Mouse (Mus musculus) lung, adult 2 months (tissue): ENCODE measurements around the gene Cxcr6. TPM values are rescaled to one million over a fixed set of nuclear protein-coding genes. Genes with fewer than 3 reads are reported as not detected.
"Not testable (repeated sequence)": the region's sequence is repeated elsewhere in the genome, so short reads cannot be mapped to it uniquely, and the experiment has no call there.

Source experiments
- DNase-seq: peaks from one replicate; pipeline ENCODE4 v3.0.0; 2022
- H3K4me1 ChIP-seq: fragments of 200-500 bp; 2 replicates; pipeline ENCODE4 v1.6.1; 2011; ENCODE audit warnings: low read length; ENCODE audit not compliant: control insufficient read depth, insufficient read depth
- H3K4me3 ChIP-seq: fragments of 200-500 bp; replicated peaks from 2 replicates; pipeline ENCODE3; 2011; ENCODE audit warnings: low read depth, mild to moderate bottlenecking, control low read depth, low read length; ENCODE audit errors: extremely low read depth
- CTCF ChIP-seq: fragments of 200-500 bp; IDR thresholded peaks from 2 replicates; pipeline ENCODE4 v1.5.1; 2011; ENCODE audit warnings: mild to moderate bottlenecking, low read length, control low read depth; ENCODE audit not compliant: insufficient read depth
- POLR2A ChIP-seq: fragments of 200-500 bp; IDR thresholded peaks from 2 replicates; pipeline ENCODE4 v1.6.1; 2011; ENCODE audit warnings: low read depth, mild to moderate bottlenecking, control low read depth, low read length, borderline replicate concordance; ENCODE audit errors: extremely low read depth
- WGBS: fragments of 180-500 bp; shearing (Covaris S2); methylation state at CpG from one replicate; pipeline ENCODE4 v1.1.7; 2018; 5-methylcytosine and 5-hydroxymethylcytosine counted together
- polyA plus RNA-seq: library from polyadenylated mRNA; depleted of rRNA; stranded (reverse); fragments of >200 nt; gene quantifications from 2 replicates; pipeline ENCODE4 v1.2.3, GENCODE M21; 2012

Cxcr6 gene
- polyA plus RNA-seq, 1 experiment = 1.6 TPM

DNA sequence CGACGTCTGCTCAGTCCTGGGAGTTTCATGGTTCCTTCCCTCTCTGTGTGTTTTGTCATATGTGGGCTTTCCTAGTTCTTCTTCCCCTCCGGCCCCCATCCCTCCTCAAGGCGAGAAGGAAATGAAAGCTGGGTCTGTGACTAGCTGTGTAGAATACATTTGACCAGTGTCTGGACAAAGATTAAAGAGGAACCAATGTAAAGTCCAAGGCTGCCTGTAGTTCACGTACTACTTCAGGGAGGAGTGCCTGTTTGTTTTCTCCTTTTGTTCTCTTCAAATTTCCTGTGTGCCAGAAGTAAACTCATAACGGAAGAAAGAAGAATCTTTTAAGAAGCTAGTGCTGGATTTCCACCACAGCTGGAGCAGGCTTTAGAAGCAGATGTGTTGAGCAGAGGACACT, 36.7 kb upstream of the Cxcr6 start:
- WGBS = 16% methylated on average over 6 of the region's 6 CpGs
- TF ChIP-seq POLR2A = no peak
- no peak for TF ChIP-seq CTCF
- no peak for DNase-seq
- Histone ChIP-seq H3K4me3 (no peak overlapping the region), H3K4me1 (no peaks in the 10 kb centered on the region)

- not testable (repeated sequence) for H3K4me1 ChIP-seq, DNase-seq, H3K4me3 ChIP-seq
- 47% methylated on average over 2 of the region's 2 CpGs for WGBS
These were observed 33.0 kb upstream of the Cxcr6 start for GRCm38 (mm10) chr9:123773299-123773698.

GRCm38 (mm10) chr9:123788855-123789529, 17.3 kb upstream of the Cxcr6 start:
- 64% methylated on average over 4 of the region's 4 CpGs for WGBS
- no peak overlapping the region for H3K4me3 ChIP-seq
- no peaks in the 10 kb centered on the region for H3K4me1 ChIP-seq
- DNase-seq = no peak
- no peak for TF ChIP-seq CTCF
- TF ChIP-seq POLR2A = no peak

DNA sequence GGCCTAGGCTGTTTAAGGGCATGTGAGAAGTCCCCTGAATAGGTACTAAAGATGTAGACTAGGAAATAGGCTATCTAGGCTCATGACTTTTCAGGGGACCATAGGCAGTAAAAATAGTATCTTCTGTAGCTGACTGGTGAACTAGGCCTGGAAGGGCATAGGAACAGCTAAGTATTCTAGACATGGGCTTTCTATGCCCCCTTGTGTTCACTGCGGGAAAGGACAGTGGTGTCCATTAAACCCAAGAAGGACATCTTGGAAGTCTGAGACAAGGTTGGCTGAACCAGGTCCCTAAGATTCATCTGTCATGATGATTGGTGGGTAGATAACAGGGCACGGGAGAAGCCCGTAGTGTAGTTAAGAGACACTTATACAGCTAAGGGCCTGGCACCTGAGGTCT, 10.1 kb upstream of the Cxcr6 start:
- TF ChIP-seq CTCF = peak; percentile 20; the same call in 1 of the 2 replicates
- TF ChIP-seq POLR2A = no peak
- WGBS = 44% methylated on average over 3 of the region's 3 CpGs
- no peak for DNase-seq
- H3K4me1 ChIP-seq = no peaks in the 10 kb centered on the region
- H3K4me3 ChIP-seq = no peak overlapping the region

- WGBS = 90% methylated on average over 1 of the region's 1 CpGs
- no peak for DNase-seq
- TF ChIP-seq POLR2A = no peak
- TF ChIP-seq CTCF = no peak
- H3K4me3 ChIP-seq = no peak overlapping the region
- no peaks in the 10 kb centered on the region for H3K4me1 ChIP-seq
These were observed 4.7 kb upstream of the Cxcr6 start for GRCm38 (mm10) chr9:123801527-123801926.

- no peaks in the 10 kb centered on the region for H3K4me1 ChIP-seq
- H3K4me3 ChIP-seq = no peak overlapping the region
- no peak for TF ChIP-seq CTCF
- TF ChIP-seq POLR2A = no peak
- DNase-seq = no peak
- 92% methylated on average over 2 of the region's 2 CpGs for WGBS
These were observed 3.9 kb upstream of the Cxcr6 start for GRCm38 (mm10) chr9:123802421-123802820.

- no peak for DNase-seq
- no peak overlapping the region for H3K4me3 ChIP-seq
- TF ChIP-seq POLR2A (no peak), CTCF (no peak)
- no peaks in the 10 kb centered on the region for H3K4me1 ChIP-seq
These were observed 3.4 kb upstream of the Cxcr6 start for GRCm38 (mm10) chr9:123802896-123803295.

GRCm38 (mm10) chr9:123805241-123805640, 1.0 kb upstream of the Cxcr6 start:
- no peaks in the 10 kb centered on the region; the same call in 1 of the 2 replicates for H3K4me1 ChIP-seq
- WGBS = 80% methylated on average over 2 of the region's 2 CpGs

DNA sequence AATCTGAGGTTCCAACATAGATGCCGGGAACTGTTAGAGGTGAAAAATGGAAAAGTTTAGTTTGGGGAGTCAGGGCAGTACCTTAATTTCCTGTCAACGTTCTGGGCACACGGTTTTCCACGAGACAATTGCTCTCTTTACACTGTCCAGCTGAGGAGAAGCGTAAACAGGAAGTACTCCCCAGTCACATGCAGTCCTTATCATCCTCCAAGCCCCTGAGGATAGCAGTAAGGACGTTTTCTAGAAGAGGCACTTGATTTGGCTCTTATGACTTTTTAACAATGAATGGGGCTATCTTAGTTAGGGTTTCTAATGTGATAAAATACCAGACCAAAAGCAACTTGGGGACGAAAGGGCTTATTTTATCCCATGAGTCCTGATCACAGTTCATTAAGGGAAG, 2.3 kb downstream of the Cxcr6 start:
- no peak overlapping the region for H3K4me3 ChIP-seq
- H3K4me1 ChIP-seq = no peaks in the 10 kb centered on the region; the same call in 1 of the 2 replicates
- WGBS = 39% methylated on average over 7 of the region's 7 CpGs
- no peak for TF ChIP-seq CTCF
- TF ChIP-seq POLR2A = no peak
- no peak for DNase-seq

More at GRCm38 (mm10) chr9:123805241-123805640, 1.0 kb upstream of the Cxcr6 start:
- DNase-seq = no peak
- H3K4me3 ChIP-seq = no peak overlapping the region
- TF ChIP-seq CTCF (no peak), POLR2A (no peak)

DNA sequence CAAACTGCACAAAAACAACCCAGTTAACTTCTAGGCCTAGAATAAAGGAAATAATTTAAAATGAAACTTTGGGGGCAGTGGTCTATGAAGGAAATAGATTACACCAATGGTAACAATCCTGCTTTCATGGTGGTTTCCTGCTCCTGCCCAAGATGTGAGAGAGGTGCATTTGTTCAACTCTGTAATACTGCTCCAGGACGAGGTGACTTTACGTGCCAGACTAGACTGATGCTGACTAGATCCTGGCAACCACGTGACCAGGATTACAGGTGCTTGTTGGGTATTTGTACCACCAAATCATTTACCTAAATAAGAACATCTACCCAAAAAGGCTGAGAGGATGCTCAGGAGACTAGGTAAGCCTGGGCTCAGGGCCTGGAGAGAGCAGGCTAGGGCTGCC, 5.6 kb downstream of the Cxcr6 start:
- H3K4me3 ChIP-seq = no peak overlapping the region
- WGBS = 79% methylated on average over 3 of the region's 3 CpGs
- no peak for DNase-seq
- H3K4me1 ChIP-seq = no peaks in the 10 kb centered on the region; the same call in 1 of the 2 replicates
- TF ChIP-seq POLR2A (no peak), CTCF (no peak)
